Mouse (Mus musculus) gastrocnemius, postnatal 36 days (tissue): ENCODE data around the gene Zup1. TPM values are rescaled to one million over a fixed set of nuclear protein-coding genes. Genes with fewer than 3 reads are reported as not detected.
"Not testable (repeated sequence)": the region's sequence is repeated elsewhere in the genome, so short reads cannot be mapped to it uniquely, and the experiment has no call there.

Source experiments
- DNase-seq, 2 experiments: peaks; one replicate each; pipeline ENCODE4 v3.0.0; 2022
- intact Hi-C: fragments of 180-260 bp; cut with DNase I; formaldehyde crosslinking; loops from one replicate; pipeline ENCODE4 v1.15.1; 2025
- long read RNA-seq, 2 experiments: library from polyadenylated mRNA; stranded (forward); transcript quantifications; one replicate each; pipeline ENCODE4 v2.0.0; 2021
- total RNA-seq, 2 experiments: library from RNA; stranded (reverse); gene quantifications; 2 replicates each; pipeline ENCODE4 v1.2.3; 2021

Zup1 gene
- 1 to 10 TPM; 4.1 to 6.8 TPM for total RNA-seq
- long read RNA-seq, experiment 1, partial matches to known transcripts = 1 of 3 reads
- long read RNA-seq, experiment 1, other reads (novel, unspliced or antisense) = 1 of 3 reads
- long read RNA-seq, experiment 2, partial matches to known transcripts = 3 of 6 reads
- long read RNA-seq, experiment 2, other reads (novel, unspliced or antisense) = 1 of 6 reads

DNA sequence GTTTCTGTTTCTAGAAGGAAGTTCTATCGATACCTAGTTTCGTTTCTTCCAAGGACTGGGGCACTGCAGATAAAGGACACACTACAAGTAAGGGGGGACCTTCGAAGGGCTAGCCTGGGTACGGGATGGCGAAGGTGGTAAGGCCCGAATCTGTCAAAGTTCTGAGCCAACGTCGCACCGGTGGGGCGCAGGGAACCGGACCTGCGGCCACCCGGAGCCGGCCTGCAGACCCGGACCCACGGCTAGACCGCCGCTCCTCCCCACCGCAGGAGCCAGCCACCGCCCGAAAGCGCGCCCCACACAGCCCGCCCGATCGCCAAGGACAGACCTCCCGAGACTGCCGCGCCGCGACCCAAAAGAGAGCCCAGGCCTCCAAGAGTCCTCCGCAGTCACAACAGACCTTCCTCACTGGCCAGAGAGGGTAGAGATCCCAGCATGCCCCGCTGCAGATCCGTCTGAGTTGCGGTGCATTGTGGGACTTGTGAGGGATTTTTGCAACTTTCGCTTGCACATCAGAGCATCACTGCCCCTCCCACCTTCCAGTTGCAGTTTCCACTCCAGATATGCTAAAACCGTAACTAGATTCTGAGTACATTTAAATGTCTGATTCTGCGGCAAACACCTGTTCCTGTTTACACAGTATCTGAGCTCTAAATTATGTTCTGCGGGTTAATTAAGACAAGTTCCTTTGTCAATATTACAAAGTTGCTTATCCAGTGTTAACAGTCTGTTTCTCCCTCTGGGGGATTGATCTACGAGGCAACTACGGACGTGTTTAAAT is at the start of gene Zup1:
Gene Zup1 (minus strand): TSS at position 467 of the 781 bp plus-strand sequence.
- peak; percentile 57 to 72 for DNase-seq
- intact Hi-C loops = no loop called here

DNA sequence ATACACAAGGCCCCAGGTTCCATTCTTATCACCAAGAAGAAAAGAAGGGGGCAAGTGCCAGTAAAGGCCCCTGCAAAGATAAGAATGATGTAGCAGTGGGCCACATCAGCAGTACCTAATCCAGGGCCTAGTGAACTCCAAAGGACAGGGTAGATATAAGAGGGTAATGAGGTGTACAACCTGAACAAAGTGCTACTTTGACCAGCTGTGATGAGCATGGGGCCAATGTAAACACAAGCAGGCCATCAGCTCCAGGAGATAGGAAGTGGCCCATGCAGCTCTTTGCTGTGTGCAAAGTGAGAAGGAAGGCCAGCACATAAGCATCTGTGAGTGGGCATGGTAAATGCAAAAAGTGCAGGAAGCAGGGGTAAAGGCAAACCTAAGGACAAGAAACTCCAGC is 47.3 kb upstream of the Zup1 start:
- no peak for DNase-seq
- intact Hi-C loops = no loop called here

DNA sequence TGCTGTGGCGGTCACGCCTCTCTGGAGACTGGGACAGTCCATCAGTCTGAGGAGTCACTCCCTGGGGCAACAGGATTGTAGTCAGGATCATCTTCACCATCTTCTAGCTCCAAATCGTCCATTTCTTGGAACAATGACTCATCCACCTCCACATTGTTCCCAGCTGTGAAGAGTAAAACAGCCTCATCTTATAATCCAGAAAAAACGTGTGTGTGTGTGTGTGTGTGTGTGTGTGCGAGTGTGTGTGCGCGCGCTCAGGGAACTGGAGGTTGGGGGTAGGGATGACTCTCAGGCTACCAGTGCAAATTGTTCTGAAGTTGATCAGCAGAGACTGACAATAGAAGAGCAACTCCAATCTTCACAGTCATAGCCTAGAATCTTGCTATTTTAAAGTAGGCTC is 45.6 kb upstream of the Zup1 start:
- DNase-seq, intact Hi-C loops: not testable (repeated sequence)

DNA sequence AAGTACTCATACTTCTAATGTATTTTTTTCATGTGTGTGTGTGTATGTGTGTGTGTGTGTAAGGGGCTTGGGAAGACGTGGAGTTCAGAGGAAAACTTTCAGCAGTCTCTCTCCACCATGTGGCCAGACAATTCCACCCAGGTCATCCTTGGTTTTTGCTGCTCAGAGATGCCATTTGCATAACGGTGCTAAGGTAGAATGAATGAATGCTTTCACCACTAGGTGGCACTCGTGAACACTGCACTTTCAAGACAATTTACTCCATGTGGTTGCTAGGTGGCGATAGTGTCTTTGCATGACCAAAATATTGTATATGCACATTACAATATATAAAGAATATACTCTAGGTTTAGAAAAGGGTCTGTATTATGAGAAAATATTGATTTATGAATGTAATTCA is 35.7 kb upstream of the Zup1 start:
- DNase-seq = peak in 1 of 2 experiments; percentile 35
- intact Hi-C loops = no loop called here

DNA sequence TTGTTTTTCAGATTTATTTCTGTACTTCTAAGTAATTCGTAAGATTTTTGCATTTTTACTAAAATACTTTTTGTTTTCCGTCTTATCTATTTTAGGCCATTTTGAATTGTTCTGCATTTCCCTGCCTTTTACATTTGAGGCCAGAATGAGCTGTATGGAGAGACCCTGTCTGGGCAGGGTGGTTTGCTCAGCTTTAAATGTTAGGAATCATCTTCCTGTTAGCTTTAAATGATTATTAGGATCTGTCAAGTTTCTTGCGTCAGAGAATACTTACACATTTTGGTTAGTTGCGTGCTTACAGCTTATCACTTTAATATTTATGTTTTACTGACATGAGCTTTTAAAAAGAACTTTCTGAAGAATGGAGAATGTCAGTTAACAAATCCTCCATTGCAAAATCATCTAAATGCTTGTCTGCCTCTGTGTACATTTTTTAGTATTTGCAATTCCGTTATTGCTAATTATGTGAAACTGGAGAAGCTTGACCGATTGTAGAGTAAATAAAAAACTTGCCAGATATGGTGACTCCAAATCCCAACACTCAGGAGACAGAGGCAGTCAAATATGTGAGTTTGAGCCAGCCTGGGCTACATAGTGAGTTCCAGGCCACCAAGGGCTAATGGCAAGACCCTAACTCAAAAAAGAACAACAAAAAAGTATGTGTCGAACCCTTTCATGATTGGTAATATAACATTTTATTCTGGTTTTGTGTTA is 23.9 kb upstream of the Zup1 start:
- intact Hi-C loops = no loop called here
- DNase-seq = no peak

DNA sequence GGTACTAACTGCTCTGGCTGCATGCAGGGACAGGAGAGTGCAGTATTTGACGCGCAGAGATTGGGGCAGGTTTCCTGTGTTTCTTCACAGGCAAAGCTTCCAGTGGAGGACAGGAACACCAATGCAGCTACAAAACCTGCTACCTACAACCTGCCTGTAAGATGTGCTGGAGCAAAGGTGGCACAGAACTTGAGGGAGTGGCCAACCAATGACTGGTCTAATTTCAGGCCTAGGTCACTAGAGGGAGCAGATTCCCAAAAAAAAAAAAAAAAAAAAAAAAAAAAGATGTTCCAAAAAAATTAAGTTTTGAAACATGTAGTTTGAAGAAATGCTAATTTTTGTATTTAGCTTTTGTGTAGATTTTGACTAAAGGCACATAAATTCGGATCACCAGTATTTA is 1.4 kb upstream of the Zup1 start:
- no peak for DNase-seq
- intact Hi-C loops = no loop called here

DNA sequence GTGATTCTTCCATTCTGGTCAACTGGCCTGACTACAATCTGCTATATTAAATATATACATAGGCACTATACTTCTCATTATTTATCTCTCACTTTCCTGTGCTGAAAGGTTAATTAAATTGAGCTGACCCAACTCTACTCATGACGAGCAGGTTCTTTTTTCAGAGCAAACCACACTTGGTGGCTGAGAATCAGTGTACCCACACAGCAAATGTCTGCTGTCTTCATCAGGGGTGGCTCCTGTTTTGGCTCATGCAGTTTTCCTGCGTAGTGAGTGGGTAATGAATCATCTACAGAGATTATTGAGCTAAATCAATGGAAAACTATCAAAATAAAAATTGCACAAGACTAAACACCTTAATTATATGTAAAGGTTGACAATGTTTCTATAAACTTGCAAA is 4.7 kb downstream of the Zup1 start:
- intact Hi-C loops = no loop called here
- no peak for DNase-seq

DNA sequence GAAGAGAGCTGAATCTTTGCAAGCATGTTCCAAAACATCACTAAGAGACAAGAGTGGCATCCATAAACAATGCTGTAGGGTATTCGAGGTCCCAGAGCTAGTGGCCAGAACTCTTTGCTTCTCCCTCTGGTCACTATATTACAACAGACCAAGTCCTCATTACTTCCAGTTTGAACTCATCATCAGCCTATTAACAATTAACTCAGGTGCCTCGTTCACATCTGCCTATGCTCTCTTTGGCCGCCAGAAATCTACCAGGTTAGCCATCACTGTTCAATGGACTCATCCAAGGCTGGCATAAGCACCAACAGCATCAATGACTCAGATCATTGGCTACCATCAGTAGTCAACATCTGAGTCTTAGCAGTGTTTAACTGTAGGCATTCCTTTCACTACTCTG is 5.7 kb downstream of the Zup1 start:
- intact Hi-C loops = no loop called here
- DNase-seq = no peak

DNA sequence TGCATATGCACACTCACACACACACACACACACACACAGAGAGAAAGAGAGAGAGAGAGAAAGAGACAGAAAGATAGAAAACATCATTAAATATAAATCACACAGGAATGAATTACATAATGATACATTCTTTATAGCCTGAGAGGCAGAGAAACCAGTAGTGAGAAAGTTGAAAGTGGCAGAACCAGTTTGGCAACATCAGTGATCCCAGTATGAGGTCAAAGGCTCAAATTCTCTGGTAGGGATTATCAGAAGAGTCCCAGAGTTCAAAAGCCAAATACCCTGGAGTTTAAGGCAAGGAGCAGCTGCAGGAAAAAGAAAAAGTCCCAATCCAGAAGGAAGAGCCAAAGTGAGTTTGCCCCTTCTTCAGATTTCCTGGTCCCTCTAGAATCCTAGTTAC is 10.4 kb downstream of the Zup1 start:
- DNase-seq = no peak
- intact Hi-C loops = no loop called here

DNA sequence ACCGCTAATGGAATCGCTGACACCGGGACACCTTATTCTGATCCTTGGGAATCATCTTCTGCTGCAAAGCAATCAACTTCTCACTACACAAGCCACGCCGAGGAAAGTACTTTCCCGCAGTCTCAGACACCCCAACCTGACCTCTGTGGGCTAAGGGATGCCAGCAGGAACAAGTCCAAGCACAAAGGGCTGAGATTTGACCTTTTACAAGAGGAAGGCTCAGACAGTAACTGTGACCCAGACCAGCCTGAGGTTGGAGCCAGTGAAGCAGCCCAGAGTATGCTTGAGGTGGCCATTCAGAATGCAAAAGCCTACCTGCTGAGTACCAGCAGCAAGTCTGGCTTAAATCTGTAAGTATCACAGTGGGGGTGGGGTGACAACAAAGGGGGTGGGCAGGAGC is 45.6 kb downstream of the Zup1 start:
- no peak for DNase-seq
- intact Hi-C loops = no loop called here

DNA sequence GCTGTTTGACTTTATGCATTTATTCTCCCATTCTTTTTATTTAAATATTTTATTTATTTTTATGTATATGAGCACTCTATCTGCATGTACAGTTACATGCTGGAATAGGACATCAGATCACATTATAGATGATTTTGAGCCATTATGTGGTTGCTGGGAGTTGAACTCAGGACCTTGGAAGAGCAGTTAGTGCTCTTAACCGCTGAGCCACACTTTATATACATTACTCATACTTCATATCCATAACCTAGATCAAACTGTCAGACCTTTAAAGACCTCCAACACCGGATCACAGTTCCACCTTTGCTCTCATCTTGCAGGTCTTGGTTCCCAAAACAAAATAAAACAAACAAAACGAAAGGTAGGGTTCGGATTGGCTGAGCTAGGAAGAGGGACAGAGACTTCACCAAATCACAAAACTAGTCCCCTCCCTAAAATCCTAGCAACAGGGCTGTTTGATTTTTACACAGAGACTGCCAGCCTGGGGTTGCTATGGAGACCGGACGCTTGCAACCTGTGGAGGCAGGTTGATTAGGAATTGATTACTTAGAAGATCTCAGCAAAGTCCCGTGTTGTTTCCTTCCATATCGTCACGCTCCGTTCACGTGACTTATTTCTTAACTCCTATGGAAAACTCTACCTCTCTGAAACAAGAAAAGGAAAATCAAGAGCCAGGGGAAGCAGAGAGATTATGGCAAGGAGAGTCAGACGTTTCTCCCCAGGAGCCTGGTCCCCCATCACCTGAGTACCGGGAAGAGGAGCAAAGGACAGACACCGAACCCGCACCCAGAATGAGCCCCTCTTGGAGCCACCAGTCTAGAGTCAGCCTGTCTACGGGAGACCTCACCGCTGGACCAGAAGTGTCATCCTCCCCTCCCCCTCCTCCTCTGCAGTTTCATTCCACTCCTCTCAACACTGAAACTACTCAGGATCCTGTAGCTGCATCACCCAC is 46.3 kb downstream of the Zup1 start, which contains the start of gene Rsph4a:
Gene Rsph4a (plus strand): TSS at position 582 of the 952 bp plus-strand sequence.
- no peak for DNase-seq
- intact Hi-C loops = no loop called here

DNA sequence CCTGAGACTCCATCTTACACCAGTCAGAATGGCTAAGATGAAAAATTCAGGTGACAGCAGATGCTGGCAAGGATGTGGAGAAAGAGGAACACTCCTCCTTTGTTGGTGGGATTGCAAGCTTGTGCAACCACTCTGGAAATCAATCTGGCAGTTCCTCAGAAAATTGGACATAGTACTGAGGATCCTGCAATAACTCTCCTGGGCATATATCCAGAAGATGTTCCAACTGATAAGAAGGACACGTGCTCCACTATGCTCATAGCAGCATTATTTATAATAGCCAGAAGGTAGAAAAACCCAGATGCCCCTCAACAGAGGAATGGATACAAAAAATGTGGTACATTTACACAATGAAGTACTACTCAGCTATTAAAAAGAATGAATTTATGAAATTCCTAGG is 49.5 kb downstream of the Zup1 start:
- intact Hi-C loops, DNase-seq: not testable (repeated sequence)

DNA sequence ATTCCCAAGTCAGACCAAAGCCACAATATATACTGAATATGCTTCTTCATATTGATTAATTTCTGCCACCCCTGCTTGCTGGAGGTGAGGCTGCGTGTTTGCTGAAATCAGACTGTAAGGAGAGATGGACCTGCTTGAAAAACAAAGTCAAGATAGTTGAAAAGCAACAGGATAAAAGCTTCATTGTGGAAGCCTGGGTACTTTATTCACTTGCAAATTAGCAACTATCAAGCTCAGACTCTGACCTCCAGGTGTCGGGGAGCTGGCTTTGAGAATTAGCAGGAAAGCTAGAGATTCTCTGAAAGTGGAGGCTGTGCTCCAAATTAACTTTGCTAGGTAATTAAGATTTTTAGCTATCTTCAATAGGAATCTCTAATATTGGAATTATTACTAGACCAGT is 68.7 kb downstream of the Zup1 start:
- DNase-seq, intact Hi-C loops: not testable (repeated sequence)

DNA sequence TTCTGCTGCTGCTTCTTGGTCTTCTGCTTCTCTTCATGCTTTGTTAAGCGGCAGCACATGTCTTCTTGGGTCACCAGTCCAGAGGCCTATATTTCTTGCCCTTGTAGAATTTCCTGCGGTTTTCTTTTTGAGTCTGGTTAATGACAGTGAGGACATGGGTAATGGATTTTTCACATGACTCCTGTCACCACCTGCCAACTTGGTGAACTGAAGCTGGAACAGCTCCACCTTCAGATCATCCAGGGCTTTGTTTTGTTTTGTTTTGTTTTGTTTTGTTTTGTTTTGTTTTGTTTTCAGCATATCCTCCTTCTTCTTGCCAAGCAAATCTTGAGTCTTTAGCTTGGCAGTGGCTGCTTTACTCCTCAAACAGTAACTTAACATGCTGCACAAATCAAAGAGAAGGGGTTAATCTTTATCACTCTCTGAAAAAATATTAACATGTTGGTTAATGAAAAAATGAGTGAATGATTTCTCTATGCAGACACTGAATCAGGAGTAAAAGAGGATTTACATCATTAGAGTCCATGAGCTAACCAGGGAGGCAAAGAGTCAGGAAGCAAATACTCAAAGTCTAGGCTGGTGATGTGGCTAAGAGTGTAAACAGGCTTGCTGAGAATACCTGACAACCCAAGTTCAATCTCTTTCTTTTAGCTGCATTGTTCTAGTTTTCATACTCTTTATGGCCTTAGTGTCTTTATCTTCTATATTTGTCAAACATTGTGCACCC is 78.2 kb downstream of the Zup1 start:
- intact Hi-C loops = no loop called here
- DNase-seq = no peak

DNA sequence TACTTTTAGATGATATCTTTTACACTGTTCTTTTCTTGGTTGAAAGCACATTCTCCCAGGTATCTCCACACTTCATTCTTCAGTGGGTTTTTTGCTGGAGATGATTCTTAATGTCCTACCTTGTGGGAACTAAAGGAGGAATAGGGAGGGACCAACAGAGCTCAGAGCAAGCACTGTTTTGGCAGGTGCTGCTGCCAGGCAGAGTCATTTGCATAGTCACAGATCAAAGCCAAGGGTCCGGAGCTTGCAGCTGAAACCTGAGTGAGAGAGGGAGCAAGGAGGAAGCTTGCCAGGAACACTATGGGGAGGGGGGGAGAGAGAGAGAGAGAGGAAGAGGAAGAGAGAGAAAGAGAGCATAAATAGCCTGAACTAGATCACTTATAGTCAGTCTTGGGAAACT is 80.6 kb downstream of the Zup1 start:
- DNase-seq = no peak
- intact Hi-C loops = no loop called here

Other genes starting within 250 kb of the Zup1 start
- not detected for gene Sult3a2, start 164.6 kb downstream of the Zup1 start, total RNA-seq
- not detected for gene Sult3a1, start 93.5 kb downstream of the Zup1 start, total RNA-seq
- not detected for gene Rsph4a, start 46.2 kb downstream of the Zup1 start, total RNA-seq
- gene Rwdd1, start 68.4 kb upstream of the Zup1 start, total RNA-seq = 100 to 1,000 TPM; 129 to 133 TPM
- not detected for gene Trappc3l, start 86.3 kb upstream of the Zup1 start, total RNA-seq
- not detected for gene Calhm4, start 93.0 kb upstream of the Zup1 start, total RNA-seq
- gene Calhm5, start 145.2 kb upstream of the Zup1 start, total RNA-seq = under 1 TPM; 0.31 to 0.39 TPM
- not detected for gene Calhm6, start 176.7 kb upstream of the Zup1 start, total RNA-seq